Mouse (Mus musculus) testis, adult 2 months (tissue): Measurements from ENCODE around the gene Maea. TPM values are rescaled to one million over a fixed set of nuclear protein-coding genes. Genes with fewer than 3 reads are reported as not detected.
A peak's percentile ranks its signal among the peaks of the same experiment; 100 is the strongest.

Source experiments
- H3K27ac ChIP-seq: fragments of 200-500 bp; 2 replicates; pipeline ENCODE4 v1.5.1; 2012; ENCODE audit warnings: low read depth, low read length; ENCODE audit not compliant: control insufficient read depth, insufficient read depth
- H3K27me3 ChIP-seq: fragments of 200-500 bp; 2 replicates; pipeline ENCODE4 v1.6.1; 2012; ENCODE audit warnings: mild to moderate bottlenecking, low read length, moderate library complexity; ENCODE audit not compliant: control insufficient read depth, insufficient read depth
- H3K36me3 ChIP-seq: fragments of 200-500 bp; 2 replicates; pipeline ENCODE4 v1.6.1; 2012; ENCODE audit warnings: mild to moderate bottlenecking, low read length; ENCODE audit not compliant: control insufficient read depth, insufficient read depth
- H3K4me1 ChIP-seq: fragments of 200-500 bp; 2 replicates; pipeline ENCODE4 v1.6.1; 2012; ENCODE audit warnings: low read length; ENCODE audit not compliant: control insufficient read depth, insufficient read depth
- H3K4me3 ChIP-seq: fragments of 200-500 bp; 2 replicates; pipeline ENCODE4 v1.5.1; 2012; ENCODE audit warnings: low read depth, mild to moderate bottlenecking, low read length, moderate library complexity, mixed read lengths; ENCODE audit not compliant: control insufficient read depth
- CTCF ChIP-seq: fragments of 200-500 bp; IDR thresholded peaks from 2 replicates; pipeline ENCODE4 v1.5.1; 2012; ENCODE audit warnings: low read depth, mild to moderate bottlenecking, inconsistent platforms, low read length, moderate library complexity; ENCODE audit not compliant: control insufficient read depth, insufficient read depth, insufficient replicate concordance
- POLR2A ChIP-seq: fragments of 200-500 bp; IDR thresholded peaks from 2 replicates; pipeline ENCODE4 v1.6.1; 2012; ENCODE audit warnings: low read depth, mild to moderate bottlenecking, inconsistent platforms, low read length, moderate library complexity; ENCODE audit not compliant: control insufficient read depth
- polyA plus RNA-seq: library from polyadenylated mRNA; depleted of rRNA; stranded (reverse); fragments of >200 nt; gene quantifications from 2 replicates; pipeline ENCODE4 v1.2.3, GENCODE M21; 2012; rRNA removed

Maea gene
- polyA plus RNA-seq, 1 experiment: 98.3 TPM

- H3K36me3 ChIP-seq: peaks cover 4% of the 10 kb centered on the region; the same call in 1 of the 2 replicates
- peak within 1 kb of the TSS; percentile 99 for H3K4me3 ChIP-seq
- peak within 1 kb of the TSS; percentile 96 for H3K27ac ChIP-seq
- TF ChIP-seq POLR2A (no peak; the same call in none of the 2 replicates), CTCF (peak; percentile 2; the same call in 1 of the 2 replicates)
- peaks cover 9% of the 10 kb centered on the region for H3K4me1 ChIP-seq
- no peaks in the 10 kb centered on the region for H3K27me3 ChIP-seq
These were observed 43.1 kb downstream of the Maea start, which contains the start of gene Uvssa for GRCm38 (mm10) chr5:33378302-33378854. Gene Uvssa, plus strand, starts transcription at chr5:33378549.

GRCm38 (mm10) chr5:33387550-33387949 is 52.2 kb downstream of the Maea start:
- no peak for TF ChIP-seq POLR2A
- TF ChIP-seq CTCF: no peak
- Histone ChIP-seq H3K36me3 (peaks cover 2% of the 10 kb centered on the region; the same call in 1 of the 2 replicates), H3K4me1 (no peaks in the 10 kb centered on the region), H3K4me3 (no peak overlapping the region), H3K27me3 (no peaks in the 10 kb centered on the region), H3K27ac (no peak overlapping the region)

GRCm38 (mm10) chr5:33393803-33394202 is 58.5 kb downstream of the Maea start:
- no peaks in the 10 kb centered on the region for H3K4me1 ChIP-seq
- H3K4me3 ChIP-seq: no peak overlapping the region
- H3K27me3 ChIP-seq: no peaks in the 10 kb centered on the region
- H3K27ac ChIP-seq: no peak overlapping the region
- TF ChIP-seq POLR2A (no peak), CTCF (peak; percentile 89; the same call in 1 of the 2 replicates)
- peaks cover 2% of the 10 kb centered on the region; the same call in 1 of the 2 replicates for H3K36me3 ChIP-seq

GRCm38 (mm10) chr5:33395693-33396092 is 60.4 kb downstream of the Maea start:
- H3K4me1 ChIP-seq: no peaks in the 10 kb centered on the region
- no peak overlapping the region for H3K27ac ChIP-seq
- no peak overlapping the region for H3K4me3 ChIP-seq
- no peaks in the 10 kb centered on the region; the same call in 1 of the 2 replicates for H3K36me3 ChIP-seq
- no peaks in the 10 kb centered on the region for H3K27me3 ChIP-seq
- TF ChIP-seq CTCF: no peak
- TF ChIP-seq POLR2A: no peak

GRCm38 (mm10) chr5:33396828-33397227 is 61.5 kb downstream of the Maea start:
- no peak overlapping the region for H3K27ac ChIP-seq
- no peak overlapping the region for H3K4me3 ChIP-seq
- H3K27me3 ChIP-seq: no peaks in the 10 kb centered on the region
- no peaks in the 10 kb centered on the region for H3K4me1 ChIP-seq
- no peaks in the 10 kb centered on the region; the same call in 1 of the 2 replicates for H3K36me3 ChIP-seq
- TF ChIP-seq CTCF (no peak), POLR2A (no peak)

- H3K27me3 ChIP-seq: no peaks in the 10 kb centered on the region
- H3K4me3 ChIP-seq: no peak overlapping the region
- TF ChIP-seq CTCF: no peak
- no peak for TF ChIP-seq POLR2A
- H3K4me1 ChIP-seq: no peaks in the 10 kb centered on the region
- H3K36me3 ChIP-seq: no peaks in the 10 kb centered on the region; the same call in 1 of the 2 replicates
- H3K27ac ChIP-seq: no peak overlapping the region
These were observed 65.5 kb downstream of the Maea start for GRCm38 (mm10) chr5:33400819-33401218.

- Histone ChIP-seq H3K4me1 (no peaks in the 10 kb centered on the region), H3K36me3 (peaks cover 2% of the 10 kb centered on the region), H3K27me3 (no peaks in the 10 kb centered on the region), H3K4me3 (no peak overlapping the region), H3K27ac (no peak overlapping the region)
- TF ChIP-seq POLR2A: no peak
- no peak for TF ChIP-seq CTCF
These were observed 85.0 kb downstream of the Maea start for GRCm38 (mm10) chr5:33420313-33420712.

Other genes with a start within 250 kb of the Maea start
- gene Slc5a1, start 231.3 kb upstream of the Maea start, polyA plus RNA-seq: 0.04 and 0.08 TPM in 2 replicates
- 0.28 and 0.95 TPM in 2 replicates for gene Spon2, start 117.1 kb upstream of the Maea start, polyA plus RNA-seq
- gene Ctbp1, start 60.5 kb upstream of the Maea start, polyA plus RNA-seq: 35.7 and 39.7 TPM in 2 replicates
- 7.9 and 8.3 TPM in 2 replicates for gene Uvssa, start 43.0 kb downstream of the Maea start, polyA plus RNA-seq
- 0.22 and 0.47 TPM in 2 replicates for gene Nkx1-1, start 98.5 kb downstream of the Maea start, polyA plus RNA-seq